Mouse (Mus musculus) heart, postnatal 0 days (tissue): ENCODE results near the gene Gm12258.

Experiments
- CTCF ChIP-seq: IDR thresholded peaks from 2 replicates; pipeline ENCODE4 v1.5.1; 2016; ENCODE audit warnings: antibody characterized with exemption, control low read depth, low read depth
- EP300 ChIP-seq: IDR thresholded peaks from 2 replicates; pipeline ENCODE4 v1.6.1; 2016; ENCODE audit warnings: antibody characterized with exemption, low read depth

DNA sequence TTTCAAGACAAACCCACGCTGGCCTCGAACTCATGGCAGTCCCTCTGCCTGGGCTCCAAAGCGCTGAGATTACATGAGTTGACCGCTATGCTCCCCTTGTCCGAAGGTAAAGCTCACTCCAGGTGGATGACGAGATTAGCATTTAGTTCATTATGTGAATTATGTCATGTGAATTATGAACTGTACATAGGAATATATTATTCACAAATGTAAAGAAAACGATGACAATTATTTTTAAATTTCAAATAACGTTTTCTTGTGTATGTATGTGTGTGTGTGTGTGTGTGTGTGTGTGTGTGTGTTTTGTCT lies 57.4 kb downstream of the Gm12258 start:
- TF ChIP-seq EP300: no peak
- TF ChIP-seq CTCF: no peak
